Mouse (Mus musculus) CH12.LX (cell line): ENCODE measurements at regions not wholly inside any gene's neighbourhood (a gene's known extent, or its start where the extent isn't known, plus 50 kb on each side); places are given as distances from the start of the nearest gene placed in this dataset.

Source experiments
- DNase-seq: peaks from one replicate; pipeline ENCODE4 v3.0.0-alpha.2; 2013; ENCODE audit errors: extremely low read depth
- H3K27ac ChIP-seq: 2 replicates; pipeline ENCODE4 v1.5.1; 2012; ENCODE audit warnings: low read depth, mild to moderate bottlenecking, control low read depth, moderate library complexity; ENCODE audit not compliant: insufficient read depth
- H3K27me3 ChIP-seq: replicated peaks from 2 replicates; pipeline ENCODE3; 2012; ENCODE audit warnings: inconsistent platforms
- H3K36me3 ChIP-seq, 2 experiments: replicated peaks in 1 of 2; 2 replicates each; pipeline versions ENCODE3 to v1.6.1; 2012; ENCODE audit warnings: inconsistent platforms in 1 of 2, low read length in 1 of 2, mild to moderate bottlenecking in 1 of 2, mixed read lengths in 1 of 2, moderate library complexity in 1 of 2; ENCODE audit not compliant: control insufficient read depth in 1 of 2, insufficient read depth in 1 of 2
- H3K4me1 ChIP-seq, 2 experiments: 2 replicates each; pipeline ENCODE4 v1.6.1; 2012; ENCODE audit warnings: inconsistent platforms in 1 of 2, moderate library complexity in 1 of 2; ENCODE audit not compliant: insufficient read depth in 2 of 2, control insufficient read depth in 1 of 2
- H3K4me2 ChIP-seq: 2 replicates; pipeline ENCODE4 v1.6.1; 2012; ENCODE audit warnings: low read depth, mild to moderate bottlenecking, control low read depth; ENCODE audit not compliant: poor library complexity, insufficient read depth, severe bottlenecking
- H3K4me3 ChIP-seq, 3 experiments: fragments of 150-350 bp in 1 of 3; sonication (generic) in 1 of 3; replicated peaks in 1 of 3; 2 replicates each; pipeline versions ENCODE3 to v1.5.1; 2011 to 2012; ENCODE audit warnings: low read depth in 2 of 3, low read length in 2 of 3, mild to moderate bottlenecking in 2 of 3, moderate library complexity in 2 of 3, control low read depth in 1 of 3, improper control_type of control experiment in 1 of 3, inconsistent platforms in 1 of 3, mixed read lengths in 1 of 3; ENCODE audit not compliant: poor library complexity in 1 of 3
- H3K79me2 ChIP-seq: replicated peaks from 2 replicates; pipeline ENCODE4 v1.6.1; 2012; ENCODE audit warnings: mild to moderate bottlenecking, moderate library complexity; ENCODE audit not compliant: control insufficient read depth, poor library complexity, insufficient read depth, severe bottlenecking; ENCODE audit errors: extremely low read depth
- H3K9ac ChIP-seq: 2 replicates; pipeline ENCODE4 v1.6.1; 2012; ENCODE audit warnings: low read depth, mild to moderate bottlenecking, control low read depth, moderate library complexity; ENCODE audit not compliant: insufficient read depth
- H3K9me3 ChIP-seq: replicated peaks from 2 replicates; pipeline ENCODE3; 2012; ENCODE audit warnings: low read length, inconsistent platforms, mixed read lengths
- CHD1 ChIP-seq: IDR thresholded peaks from 2 replicates; pipeline ENCODE4 v1.6.1; 2012; ENCODE audit warnings: low read depth, low read length, improper control_type of control experiment, inconsistent platforms
- ELF1 ChIP-seq: IDR thresholded peaks from 2 replicates; pipeline ENCODE4 v1.6.1; 2014; ENCODE audit warnings: low read depth, mild to moderate bottlenecking, inconsistent platforms, low read length, improper control_type of control experiment
- EP300 ChIP-seq: IDR thresholded peaks from 2 replicates; pipeline ENCODE4 v1.6.1; 2011; ENCODE audit warnings: low read length, improper control_type of control experiment
- ETS1 ChIP-seq: conservative IDR thresholded peaks from 2 replicates; pipeline ENCODE4 v1.6.1; 2012; ENCODE audit warnings: low read depth, mild to moderate bottlenecking, inconsistent platforms, low read length, improper control_type of control experiment, moderate library complexity
- JUN ChIP-seq: IDR thresholded peaks from 2 replicates; pipeline ENCODE4 v1.6.1; 2011; ENCODE audit warnings: low read depth, mild to moderate bottlenecking, low read length, improper control_type of control experiment, moderate library complexity; ENCODE audit not compliant: insufficient read depth
- POLR2A ChIP-seq: IDR thresholded peaks from 2 replicates; pipeline ENCODE4 v1.6.1; 2011; ENCODE audit warnings: low read depth, mild to moderate bottlenecking, improper control_type of control experiment, low read length
- POLR2AphosphoS2 ChIP-seq: IDR thresholded peaks from 2 replicates; pipeline ENCODE4 v1.6.1; 2011; ENCODE audit warnings: low read depth, low read length, improper control_type of control experiment
- RAD21 ChIP-seq: IDR thresholded peaks from 2 replicates; pipeline ENCODE4 v1.6.1; 2011; ENCODE audit warnings: low read depth, mild to moderate bottlenecking, low read length, improper control_type of control experiment, moderate library complexity
- RCOR1 ChIP-seq: conservative IDR thresholded peaks from 2 replicates; pipeline ENCODE4 v1.6.1; 2012; ENCODE audit warnings: low read depth, mild to moderate bottlenecking, inconsistent platforms, low read length, improper control_type of control experiment
- SMC3 ChIP-seq: IDR thresholded peaks from 2 replicates; pipeline ENCODE4 v1.6.1; 2011; ENCODE audit warnings: low read depth, low read length, improper control_type of control experiment
- TBP ChIP-seq: conservative IDR thresholded peaks from 2 replicates; pipeline ENCODE4 v1.6.1; 2011; ENCODE audit warnings: low read depth, low read length, improper control_type of control experiment
- TCF12 ChIP-seq: IDR thresholded peaks from 2 replicates; pipeline ENCODE4 v1.6.1; 2014; ENCODE audit warnings: low read depth, mild to moderate bottlenecking, inconsistent platforms, low read length, improper control_type of control experiment
- USF1 ChIP-seq: IDR thresholded peaks from 2 replicates; pipeline ENCODE4 v1.6.1; 2014; ENCODE audit warnings: low read depth, mild to moderate bottlenecking, inconsistent platforms, low read length, improper control_type of control experiment
- ZMIZ1 ChIP-seq: IDR thresholded peaks from 2 replicates; pipeline ENCODE4 v1.6.1; 2012; ENCODE audit warnings: low read depth, mild to moderate bottlenecking, inconsistent platforms, low read length, improper control_type of control experiment
- dilution Hi-C: fragments of 300-500 bp; cut with MboI; formaldehyde crosslinking; loops from 2 replicates; pipeline ENCODE4 v1.14.3; 2020; ENCODE audit warnings: low sequenced_read_pairs; ENCODE audit not compliant: extremely low pct_unique_long_range_greater_than_20kb, extremely low pct_ligation_motif_present
- in situ Hi-C: fragments of 300-500 bp; cut with MboI; formaldehyde crosslinking; loops from 3 replicates; pipeline ENCODE4 v1.14.3; 2019; ENCODE audit warnings: low sequenced_read_pairs, low pct_ligation_motif_present, low pct_unique_long_range_greater_than_20kb, mixed read lengths

- TF ChIP-seq SMC3 (no peak), ETS1 (0 out of 2 replicates have a peak, but pooled peaks have one; percentile 16), TCF12 (no peak), ELF1 (no peak), TBP (no peak), EP300 (peak; percentile 75), USF1 (no peak), RAD21 (no peak), POLR2A (no peak), ZMIZ1 (no peak)
Observed at GRCm38 (mm10) chr10:21222104-21223034, 61.6 kb upstream of the Myb start (continued).

- Histone ChIP-seq H3K9ac (no peak overlapping the region), H3K27ac (no peak overlapping the region), H3K4me3 (no peak overlapping the region), H3K79me2 (no peaks in the 10 kb centered on the region), H3K4me1 (peaks cover 2 to 45% of the 10 kb centered on the region in 2 experiments; a peak in 3 of 4 replicates), H3K36me3 (no peaks in the 10 kb centered on the region), H3K27me3 (no peaks in the 10 kb centered on the region), H3K4me2 (peak overlapping the region; percentile 62; the same call in 1 of the 2 replicates), H3K9me3 (peaks cover 5% of the 10 kb centered on the region)
- DNase-seq: no peak
- TF ChIP-seq POLR2AphosphoS2: no peak
- no peak for TF ChIP-seq POLR2A
- TF ChIP-seq EP300: no peak
- dilution Hi-C loops: no loop called here
- in situ Hi-C loops: no loop called here
Observed at GRCm38 (mm10) chr10:21223104-21223910, 62.5 kb upstream of the Myb start.

GRCm38 (mm10) chr10:21224229-21224628, 63.4 kb upstream of the Myb start:
- H3K4me2 ChIP-seq: no peak overlapping the region
- no peak overlapping the region for H3K9ac ChIP-seq
- no peak overlapping the region for H3K27ac ChIP-seq
- H3K4me3 ChIP-seq: no peak overlapping the region
- DNase-seq: no peak
- no peak for TF ChIP-seq JUN
- TF ChIP-seq ELF1: no peak
- no peak for TF ChIP-seq RCOR1
- no peak for TF ChIP-seq CHD1
- TF ChIP-seq TBP: no peak
- H3K79me2 ChIP-seq: no peaks in the 10 kb centered on the region
- H3K9me3 ChIP-seq: peaks cover 5% of the 10 kb centered on the region
- peaks cover 4 to 36% of the 10 kb centered on the region in 2 experiments; a peak in 3 of 4 replicates for H3K4me1 ChIP-seq
- H3K36me3 ChIP-seq: no peaks in the 10 kb centered on the region
- in situ Hi-C loops: no loop called here
- H3K27me3 ChIP-seq: no peaks in the 10 kb centered on the region
- dilution Hi-C loops: no loop called here
